Mouse (Mus musculus): ENCODE data around the gene Zfr.
"Not testable (repeated sequence)": the region's sequence is repeated elsewhere in the genome, so short reads cannot be mapped to it uniquely, and the experiment has no call there.

The Zfr gene

DNA sequence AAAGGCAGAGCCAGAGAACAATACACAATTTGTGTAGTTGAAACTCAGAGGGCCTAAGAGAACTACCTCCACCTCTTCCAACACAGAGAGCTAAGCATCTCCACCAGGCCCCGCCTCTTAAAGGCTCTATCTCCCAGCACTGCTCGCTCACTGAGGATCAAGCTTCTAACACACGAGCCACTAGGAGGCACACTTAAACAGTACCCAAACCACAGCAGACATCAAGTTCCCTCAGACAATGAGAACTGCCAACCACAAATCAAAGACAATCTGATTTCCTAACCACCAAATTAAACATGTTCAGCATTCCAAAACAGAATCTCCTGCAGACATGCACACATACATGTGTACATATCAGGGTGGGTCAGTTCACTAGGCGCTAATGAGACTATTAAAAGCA is 9.4 kb upstream of the Zfr start:
- peak; percentile 22 to 25 for DNase-seq

DNA sequence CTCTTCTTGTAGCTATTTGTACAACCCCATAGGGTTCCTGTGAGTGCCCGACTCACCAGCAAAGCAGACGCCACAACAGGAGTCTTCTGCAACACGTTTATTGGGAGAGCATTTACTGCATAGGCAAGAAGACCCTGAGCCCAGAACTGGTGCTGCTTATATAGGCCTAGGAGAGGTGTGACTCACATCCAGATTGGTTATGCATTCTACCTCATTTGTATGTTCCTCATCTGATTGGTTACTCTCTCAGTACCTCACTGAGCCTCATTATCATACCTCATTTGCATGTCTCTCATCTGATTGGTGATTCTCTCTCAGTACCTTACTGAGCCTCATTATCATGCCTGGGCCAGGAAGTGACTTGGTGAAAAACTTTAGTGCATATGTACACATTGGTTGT is 8.7 kb upstream of the Zfr start:
- DNase-seq: not testable (repeated sequence)

DNA sequence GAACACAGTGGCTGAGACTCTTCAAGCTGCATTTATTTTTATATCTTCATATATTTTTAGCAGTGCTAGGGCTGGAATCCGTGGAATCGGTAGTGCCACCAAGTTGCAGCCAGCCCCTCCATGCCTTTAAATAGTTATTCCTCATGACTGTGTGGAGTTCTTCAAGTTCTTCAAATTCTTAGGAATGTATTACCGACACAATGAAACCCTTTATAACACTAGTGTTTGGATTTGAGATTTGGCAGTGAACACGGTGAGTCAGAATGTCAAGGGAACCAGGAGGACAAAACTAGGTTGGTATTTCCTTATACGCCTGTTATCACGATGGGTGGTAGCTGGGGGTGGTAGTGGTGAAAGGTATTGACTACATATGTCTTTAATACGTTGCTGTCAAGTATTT is 6.4 kb upstream of the Zfr start:
- no peak for DNase-seq

- no peak for DNase-seq
Measured at GRCm38 (mm10) chr15:12113411-12113810, 4.2 kb upstream of the Zfr start.

DNA sequence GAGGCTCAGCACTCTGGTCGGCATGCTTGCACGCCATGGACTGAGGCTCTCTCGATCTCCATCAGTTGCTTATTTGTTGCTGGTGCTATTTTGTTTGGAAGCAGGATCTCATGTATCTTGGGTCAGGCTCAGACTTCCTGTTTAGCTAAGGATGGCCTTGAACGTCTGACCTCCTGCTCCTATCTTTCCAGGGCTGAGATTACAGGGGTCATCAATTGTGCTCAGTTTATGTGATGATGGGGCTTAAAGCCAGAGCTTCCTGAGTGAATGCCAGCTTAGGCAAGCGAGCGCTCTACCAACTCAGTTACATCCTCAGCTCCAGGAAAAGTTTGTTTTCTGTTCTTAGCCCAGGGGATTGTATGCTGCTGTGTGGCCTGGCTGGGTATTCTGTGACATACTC is 3.1 kb upstream of the Zfr start:
- DNase-seq: no peak

- DNase-seq: no peak
Measured at GRCm38 (mm10) chr15:12115722-12116230, 1.9 kb upstream of the Zfr start.

DNA sequence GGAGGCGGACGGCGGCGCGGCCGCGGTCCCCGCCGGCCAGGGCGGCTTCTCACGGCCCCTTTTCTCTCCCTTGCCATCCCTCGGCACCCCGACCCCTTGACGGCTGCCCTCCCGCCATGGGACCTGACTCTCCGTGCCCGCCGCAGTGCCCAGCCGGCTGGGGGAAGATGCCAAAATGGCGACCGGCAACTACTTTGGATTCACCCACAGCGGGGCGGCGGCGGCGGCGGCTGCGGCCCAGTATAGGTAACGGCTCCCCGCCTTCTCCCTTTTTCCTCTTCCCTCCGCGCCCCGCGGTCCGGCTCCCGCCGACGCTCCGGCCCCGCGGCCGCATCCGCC is 431 bp downstream of the Zfr start:
- no peak for DNase-seq

DNA sequence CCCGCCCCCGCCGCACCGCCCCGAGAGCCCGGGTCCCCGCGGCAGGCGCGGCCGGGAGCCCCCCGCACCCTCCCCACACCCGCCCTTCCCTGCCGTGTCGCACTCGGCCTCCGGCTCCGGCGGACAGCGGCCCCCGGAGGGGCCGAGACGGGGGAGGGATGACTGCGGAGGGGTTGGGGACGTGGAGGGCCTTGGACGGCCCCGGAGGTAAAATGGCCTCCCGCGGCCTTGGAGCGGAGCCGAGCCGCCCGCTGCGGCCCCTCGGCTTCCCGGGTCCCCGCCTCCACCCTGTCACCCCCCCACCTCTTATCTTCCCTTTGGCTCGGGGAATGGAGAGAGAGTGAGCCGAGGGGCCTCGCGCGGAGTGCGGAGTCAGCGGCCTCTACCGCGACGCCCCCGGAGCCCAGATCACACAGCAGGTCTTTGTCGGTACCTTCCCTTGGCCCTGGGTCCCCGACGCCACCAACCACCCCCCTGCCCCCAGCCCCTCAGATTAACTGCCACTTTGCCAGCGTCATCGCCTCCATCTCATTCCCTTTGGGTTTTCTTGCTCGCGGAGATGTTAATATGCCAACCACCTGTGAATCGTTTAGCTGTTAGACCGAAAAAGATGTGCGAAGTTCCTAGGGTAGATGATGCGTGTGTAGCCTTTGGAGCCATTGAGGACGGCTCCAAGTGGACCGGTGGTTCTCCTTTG is 949 bp downstream of the Zfr start:
- peak; percentile 39 to 62 for DNase-seq

GRCm38 (mm10) chr15:12119129-12119466 is 1.5 kb downstream of the Zfr start:
- DNase-seq: no peak

GRCm38 (mm10) chr15:12124913-12125312 is 7.3 kb downstream of the Zfr start:
- DNase-seq: no peak

DNA sequence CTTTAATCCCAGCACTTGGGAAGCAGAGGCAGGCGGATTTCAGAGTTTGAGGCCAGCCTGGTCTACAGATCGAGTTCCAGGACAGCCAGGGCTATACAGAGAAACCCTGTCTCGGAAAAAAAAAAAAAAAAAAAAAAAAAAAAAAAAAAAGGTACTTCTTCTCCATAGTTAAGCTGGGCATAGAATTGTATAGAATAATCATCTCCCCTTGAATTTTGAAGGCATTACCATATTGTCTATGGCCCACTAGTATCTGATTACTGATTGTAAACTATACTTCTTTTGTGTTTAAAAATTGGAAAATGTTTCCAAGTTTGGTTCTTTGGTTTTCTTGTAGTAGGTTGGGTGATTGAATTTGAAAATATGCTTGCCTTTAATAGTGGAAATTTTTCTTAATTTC is 13.2 kb downstream of the Zfr start:
- DNase-seq: not testable (repeated sequence)

- no peak for DNase-seq
Measured at GRCm38 (mm10) chr15:12134546-12134945, 16.9 kb downstream of the Zfr start.

- DNase-seq: no peak
Measured at GRCm38 (mm10) chr15:12135368-12135767, 17.7 kb downstream of the Zfr start.

GRCm38 (mm10) chr15:12136371-12136770 is 18.7 kb downstream of the Zfr start:
- peak in 1 of 2 experiments; percentile 7 for DNase-seq

DNA sequence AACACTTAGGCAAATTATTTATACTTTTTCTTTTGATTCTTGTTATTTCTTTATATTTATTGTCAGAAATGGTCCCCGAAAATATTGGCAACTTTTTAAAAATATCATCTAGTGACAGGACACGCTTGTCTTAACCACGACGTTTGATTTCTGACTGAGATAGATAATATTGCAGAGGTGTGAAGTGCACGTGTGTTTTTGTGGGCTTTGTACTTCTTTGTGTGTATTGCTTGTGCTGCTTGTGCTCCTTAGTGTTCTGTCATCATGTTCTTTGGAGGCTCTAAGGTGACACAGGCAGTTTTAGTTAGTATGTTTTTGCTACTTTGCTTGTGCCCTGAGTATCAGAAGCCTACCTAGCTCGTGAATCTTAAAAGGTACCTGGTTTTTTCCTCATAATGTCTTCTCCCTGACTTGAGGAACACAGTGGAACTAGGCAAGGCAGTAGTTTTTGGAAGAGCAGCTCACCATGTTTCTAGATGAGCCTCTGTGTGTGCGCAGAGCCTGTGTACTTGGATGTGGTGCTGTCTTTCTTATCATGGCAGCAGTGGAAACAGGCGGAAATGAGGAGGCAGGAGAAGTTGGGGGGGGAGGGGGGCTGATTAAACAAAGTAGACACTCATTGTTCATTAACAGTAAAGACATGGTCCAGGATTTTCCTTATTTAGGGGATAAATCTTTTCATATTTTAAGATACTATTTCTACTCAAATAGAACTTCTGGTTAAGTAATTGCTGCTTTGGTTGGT is 23.5 kb downstream of the Zfr start:
- no peak for DNase-seq

- DNase-seq: no peak
Measured at GRCm38 (mm10) chr15:12147423-12147822, 29.8 kb downstream of the Zfr start.

GRCm38 (mm10) chr15:12149501-12149900 is 31.9 kb downstream of the Zfr start:
- DNase-seq: no peak

DNA sequence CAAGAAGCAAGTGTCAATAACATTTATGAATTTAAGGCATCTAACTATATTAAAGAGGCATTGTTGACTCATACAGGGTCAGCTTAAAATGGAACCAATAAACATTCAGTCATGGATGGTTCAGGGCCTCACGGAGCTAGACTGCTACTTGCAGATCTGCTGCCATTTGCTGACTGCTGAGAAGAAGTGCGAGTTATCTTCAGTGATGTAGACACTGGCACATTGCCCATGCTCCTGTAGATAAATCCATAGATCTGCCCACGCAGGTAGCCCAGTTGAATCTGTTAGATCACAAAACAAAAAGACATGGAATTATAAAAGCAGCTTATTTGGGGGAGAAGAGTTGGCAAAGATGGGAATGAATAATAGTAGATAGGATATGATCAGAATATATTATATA is 36.1 kb downstream of the Zfr start:
- DNase-seq: no peak

GRCm38 (mm10) chr15:12178126-12178525 is 60.5 kb downstream of the Zfr start:
- no peak for DNase-seq

GRCm38 (mm10) chr15:12181181-12181805 is 63.7 kb downstream of the Zfr start:
- DNase-seq: not testable (repeated sequence)

DNA sequence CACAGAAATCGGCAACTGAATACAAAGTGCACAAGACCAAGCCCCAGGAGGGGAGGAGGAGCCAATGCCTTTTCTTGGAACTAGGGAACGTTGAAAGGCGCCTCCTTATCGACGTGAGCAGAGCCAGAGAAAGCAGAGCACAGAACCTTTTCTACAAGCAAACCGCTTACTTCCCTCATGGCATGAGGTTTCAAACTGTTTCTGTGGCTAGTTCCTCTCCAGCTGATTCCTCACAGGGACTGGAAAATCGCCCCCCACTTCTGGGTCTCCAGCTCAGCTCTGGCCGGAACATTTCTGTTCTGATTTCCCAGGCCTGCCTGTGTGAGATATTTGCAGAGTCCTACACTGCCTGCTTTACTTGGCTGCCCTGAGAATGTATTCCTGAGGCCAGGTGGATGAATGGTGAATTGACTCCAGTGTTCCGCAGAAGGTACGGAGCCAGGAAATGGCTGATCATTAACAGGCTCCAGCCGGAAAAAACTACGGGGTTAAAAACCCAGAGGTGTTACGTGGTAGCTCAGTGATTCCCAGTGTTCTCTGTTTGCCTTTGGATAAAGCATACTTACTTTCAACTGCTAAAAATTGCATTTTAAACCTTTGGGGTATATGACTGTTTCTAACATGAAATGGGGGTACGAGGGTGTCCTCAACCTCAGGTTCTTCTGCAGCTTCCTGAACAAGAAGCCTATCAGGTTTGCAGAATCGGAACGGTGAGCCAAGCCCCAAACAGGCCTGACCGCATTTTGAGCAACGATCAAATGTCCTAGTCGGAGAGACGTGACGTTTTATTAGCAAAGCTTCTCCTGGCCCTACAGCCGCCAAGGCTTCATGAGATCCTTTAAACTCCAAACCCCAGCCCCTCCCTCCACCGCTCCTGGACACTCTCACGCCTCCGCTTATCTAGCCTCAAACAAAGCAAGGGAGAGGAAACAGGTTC is 76.5 kb downstream of the Zfr start:
- no peak for DNase-seq

- DNase-seq: no peak
Measured at GRCm38 (mm10) chr15:12194817-12195735, 77.4 kb downstream of the Zfr start.
